Mouse (Mus musculus) right cerebral cortex, adult 2 months (tissue): ENCODE measurements around the gene Csrp1.

ENCODE experiments used
- DNase-seq, 2 experiments: peaks; one replicate each; pipeline ENCODE4 v3.0.0; 2021 to 2022; ENCODE audit warnings: low spot score in 2 of 2

Gene Csrp1

DNA sequence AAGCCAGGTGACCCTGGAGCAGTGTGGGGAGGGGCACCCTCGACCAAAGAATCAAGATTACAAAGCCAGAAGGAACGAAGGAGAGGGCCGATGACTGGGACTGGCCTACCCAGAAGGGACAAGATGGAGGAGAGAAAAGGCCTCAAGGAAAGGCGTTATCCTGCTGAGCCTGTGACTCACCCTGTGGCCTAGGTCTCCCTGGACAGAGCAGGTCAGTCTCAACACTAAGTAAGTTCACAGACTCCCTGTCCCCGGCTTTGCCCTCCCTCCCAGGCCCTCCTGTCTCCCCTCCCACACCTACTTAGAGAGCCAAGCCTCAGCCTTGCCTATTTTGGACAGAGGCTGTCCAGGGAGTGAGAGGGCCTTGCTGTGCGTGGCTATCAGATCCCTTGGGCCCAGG, at the start of gene Csrp1:
Csrp1 (plus strand) TSS at position 79 of the 400 bp plus-strand sequence.
- no peak for DNase-seq

DNA sequence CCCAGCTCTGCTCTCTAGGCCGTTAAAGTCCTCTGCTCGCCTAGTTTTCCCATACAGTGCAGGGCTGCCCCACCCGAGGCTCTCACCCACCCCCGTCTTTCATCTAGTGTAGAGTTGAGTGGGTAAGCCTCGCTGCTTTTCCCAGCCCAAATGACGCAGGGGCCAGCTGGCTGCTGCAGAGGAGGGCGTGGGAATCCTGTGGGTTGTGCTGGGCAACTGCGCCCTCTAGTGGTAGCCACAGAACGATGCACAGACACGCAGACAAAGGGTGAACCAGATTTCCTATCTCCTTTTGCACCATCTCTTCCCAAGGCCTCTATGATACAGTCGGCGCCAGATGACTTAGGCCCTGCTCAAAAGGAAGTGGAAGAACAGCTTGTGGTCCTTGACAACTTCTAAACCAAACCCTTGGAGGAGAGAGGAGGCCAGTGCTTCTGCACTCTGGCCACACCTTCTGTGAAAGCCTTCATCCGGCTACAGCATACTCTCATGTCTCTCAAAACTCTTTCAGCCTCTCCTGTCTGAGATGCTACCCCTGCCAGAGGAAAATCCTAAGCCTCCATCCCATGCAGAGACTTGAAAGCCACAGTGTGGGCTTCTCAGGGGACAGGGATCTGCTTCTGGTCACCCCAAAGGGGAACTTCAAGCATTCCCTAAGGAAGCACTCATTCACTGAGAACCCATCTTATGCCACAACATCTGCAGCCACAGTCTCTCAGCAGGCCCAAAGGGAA, 49.3 kb upstream of the Csrp1 start:
- peak; percentile 87 to 88 for DNase-seq

DNA sequence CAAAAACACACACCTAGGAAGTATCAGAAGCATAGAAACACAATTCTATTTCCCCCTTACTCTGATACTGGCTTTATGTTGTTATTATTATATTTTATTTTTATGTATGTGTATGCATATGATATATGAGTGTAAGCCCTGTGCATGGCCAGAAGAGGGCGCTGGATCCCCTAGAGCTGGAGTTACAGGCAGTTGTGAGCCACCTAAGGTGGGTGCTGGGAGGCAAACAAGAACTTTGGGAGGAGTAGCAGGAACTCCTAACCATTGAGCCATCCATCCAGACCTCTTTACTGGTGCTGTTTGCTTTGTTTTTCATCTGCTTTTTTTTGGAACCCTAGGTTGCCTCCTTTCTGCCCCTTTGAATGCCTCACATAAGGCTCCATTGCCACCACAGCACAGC, 48.5 kb upstream of the Csrp1 start:
- no peak for DNase-seq

DNA sequence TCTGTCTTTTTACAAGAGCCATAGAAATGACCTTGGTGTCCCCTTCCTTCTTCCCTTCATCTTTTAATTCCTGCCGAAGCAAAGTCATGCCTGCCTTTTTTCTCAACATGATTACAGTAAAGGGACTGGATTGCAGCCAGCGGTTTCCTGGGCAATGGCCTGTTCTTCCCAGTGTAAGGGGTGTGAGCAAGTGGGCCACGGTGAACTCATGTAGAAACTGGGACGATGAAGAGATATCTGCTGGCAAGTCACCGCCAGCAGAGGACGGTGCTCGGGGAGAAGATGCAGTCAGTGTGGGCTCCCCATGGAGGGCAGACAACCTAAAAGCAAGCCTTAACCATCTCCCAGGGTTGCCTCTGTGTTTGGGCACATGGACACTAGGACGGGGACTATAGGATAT, 47.9 kb upstream of the Csrp1 start:
- DNase-seq: no peak

- DNase-seq: no peak
Measured at GRCm38 (mm10) chr1:135672374-135672773, 47.5 kb upstream of the Csrp1 start.

GRCm38 (mm10) chr1:135673423-135673822, 46.4 kb upstream of the Csrp1 start:
- DNase-seq: no peak

DNA sequence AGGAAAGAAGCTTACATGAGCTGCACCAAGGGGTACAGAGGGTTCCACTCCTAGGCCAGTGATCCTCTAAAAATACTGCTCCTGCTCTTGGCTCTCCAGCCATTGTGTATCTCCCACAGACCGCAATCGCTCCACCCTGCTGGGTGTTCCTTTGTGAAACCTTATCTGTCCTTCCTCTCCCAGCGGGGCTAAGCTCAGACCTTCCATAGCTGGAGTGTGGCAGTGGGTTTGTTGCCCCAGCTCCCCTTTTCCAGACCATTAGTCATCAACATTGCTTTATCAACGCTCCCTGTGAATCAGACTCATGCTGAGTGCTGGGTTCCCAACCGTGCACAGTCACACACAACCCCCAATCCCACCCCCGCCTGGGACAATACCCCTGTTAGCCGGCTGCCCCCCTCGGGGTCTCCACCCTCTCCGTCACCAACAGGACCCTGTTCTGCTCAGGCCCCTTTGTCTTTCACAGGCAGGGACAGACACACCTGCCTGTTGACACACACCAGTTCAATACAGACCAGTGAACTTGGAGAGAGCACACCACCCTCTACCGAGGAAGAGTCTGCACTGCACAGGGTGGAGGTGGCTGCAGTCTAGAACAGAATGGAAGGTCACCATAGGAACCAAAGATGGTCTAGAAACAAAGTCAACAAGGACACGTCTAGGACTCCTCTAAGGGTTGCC, 44.3 kb upstream of the Csrp1 start:
- no peak for DNase-seq

- DNase-seq: no peak
Measured at GRCm38 (mm10) chr1:135676247-135676646, 43.6 kb upstream of the Csrp1 start.

DNA sequence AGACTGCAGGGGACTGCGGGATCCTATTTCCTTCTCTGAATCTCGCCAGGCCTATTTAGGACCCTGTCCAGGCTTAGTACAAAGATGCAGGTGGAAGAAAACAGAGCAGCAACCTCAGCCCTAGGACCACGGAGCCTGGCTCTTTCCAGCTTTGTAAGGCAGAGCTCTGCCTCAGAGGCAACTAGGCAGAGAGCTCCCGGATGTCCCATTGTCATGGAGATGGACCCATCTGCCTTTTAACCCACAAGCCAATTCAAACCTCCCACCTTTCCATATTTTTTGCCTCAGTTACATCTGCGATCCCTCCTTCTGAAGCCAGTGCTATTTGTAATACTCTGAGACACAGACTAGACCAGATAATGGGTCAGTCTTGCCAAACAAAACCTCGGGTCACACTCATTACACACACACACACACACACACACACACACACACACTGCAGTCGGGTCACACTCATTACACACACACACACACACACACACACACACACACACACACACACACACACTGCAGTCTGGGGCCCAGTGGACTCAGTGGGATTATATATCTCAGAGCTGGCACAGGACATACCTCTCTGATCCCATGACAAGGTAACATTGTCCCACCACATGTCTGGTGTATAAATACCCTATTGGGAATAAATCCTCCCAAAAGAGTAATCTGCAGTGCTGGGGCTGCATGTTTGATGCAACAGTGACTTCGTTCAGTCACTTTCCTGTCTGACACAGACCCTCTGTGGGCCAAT, 42.8 kb upstream of the Csrp1 start:
- DNase-seq: no peak

DNA sequence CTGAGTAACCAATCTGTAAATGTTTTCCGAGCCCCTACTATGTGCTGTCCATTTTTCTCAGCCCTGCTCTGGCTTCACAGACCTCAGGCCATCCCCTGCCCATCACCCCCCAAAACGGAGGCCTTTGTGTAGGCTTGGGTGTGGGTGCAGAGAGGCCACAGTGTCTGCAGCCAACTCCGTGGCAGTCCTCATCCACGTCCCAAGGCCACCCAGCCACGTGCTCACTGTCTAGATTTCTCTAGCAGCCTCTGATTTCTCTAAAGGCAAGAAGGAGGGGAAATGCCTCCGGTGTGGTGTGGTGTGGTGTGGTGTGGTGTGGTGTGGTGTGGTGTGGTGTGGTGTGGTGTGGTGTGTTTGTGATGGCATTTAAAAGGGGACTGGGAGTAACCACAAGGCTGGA, 41.7 kb upstream of the Csrp1 start:
- no peak for DNase-seq

- DNase-seq: no peak
Measured at GRCm38 (mm10) chr1:135680716-135681115, 39.1 kb upstream of the Csrp1 start.

- no peak for DNase-seq
Measured at GRCm38 (mm10) chr1:135681122-135681521, 38.7 kb upstream of the Csrp1 start.

DNA sequence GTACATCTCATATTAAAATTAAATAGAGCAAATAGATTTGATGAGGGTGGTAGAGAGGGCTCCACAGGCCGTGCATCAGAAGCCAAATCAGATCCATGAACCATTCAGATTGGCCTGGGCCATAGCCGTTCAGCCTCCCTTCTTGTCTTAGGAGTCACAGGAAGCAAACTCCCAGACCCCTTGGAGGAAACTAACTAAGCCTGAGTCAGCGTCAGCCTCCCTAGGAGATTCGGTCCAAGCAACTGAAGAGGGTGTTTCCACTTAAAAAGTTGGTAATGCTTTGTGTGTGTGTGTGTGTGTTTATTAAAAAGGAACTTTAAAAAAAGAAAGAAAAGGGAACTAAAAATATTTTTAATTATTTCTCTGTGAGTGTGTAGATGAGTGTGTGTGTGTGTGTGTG, 35.0 kb upstream of the Csrp1 start:
- no peak for DNase-seq

DNA sequence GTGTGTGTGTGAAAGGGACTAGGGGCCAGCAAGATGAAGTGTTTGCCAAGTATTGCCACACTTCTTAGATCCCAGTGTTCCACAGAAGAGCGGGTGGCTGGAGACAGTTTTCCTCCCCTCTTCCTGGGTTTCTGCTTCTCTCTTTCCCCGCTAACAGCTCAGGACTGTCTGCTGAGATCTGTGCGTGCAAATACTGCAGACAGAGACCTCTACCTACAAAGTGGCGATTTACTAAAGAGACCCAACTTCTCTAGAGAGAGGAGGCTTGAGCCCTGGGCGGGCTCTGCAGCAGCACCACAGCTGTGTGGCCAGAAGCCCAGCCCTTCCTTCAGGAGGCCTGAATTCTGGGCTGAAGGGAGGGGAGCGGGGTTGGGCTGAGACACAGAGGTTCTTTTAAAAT, 34.5 kb upstream of the Csrp1 start:
- no peak for DNase-seq

DNA sequence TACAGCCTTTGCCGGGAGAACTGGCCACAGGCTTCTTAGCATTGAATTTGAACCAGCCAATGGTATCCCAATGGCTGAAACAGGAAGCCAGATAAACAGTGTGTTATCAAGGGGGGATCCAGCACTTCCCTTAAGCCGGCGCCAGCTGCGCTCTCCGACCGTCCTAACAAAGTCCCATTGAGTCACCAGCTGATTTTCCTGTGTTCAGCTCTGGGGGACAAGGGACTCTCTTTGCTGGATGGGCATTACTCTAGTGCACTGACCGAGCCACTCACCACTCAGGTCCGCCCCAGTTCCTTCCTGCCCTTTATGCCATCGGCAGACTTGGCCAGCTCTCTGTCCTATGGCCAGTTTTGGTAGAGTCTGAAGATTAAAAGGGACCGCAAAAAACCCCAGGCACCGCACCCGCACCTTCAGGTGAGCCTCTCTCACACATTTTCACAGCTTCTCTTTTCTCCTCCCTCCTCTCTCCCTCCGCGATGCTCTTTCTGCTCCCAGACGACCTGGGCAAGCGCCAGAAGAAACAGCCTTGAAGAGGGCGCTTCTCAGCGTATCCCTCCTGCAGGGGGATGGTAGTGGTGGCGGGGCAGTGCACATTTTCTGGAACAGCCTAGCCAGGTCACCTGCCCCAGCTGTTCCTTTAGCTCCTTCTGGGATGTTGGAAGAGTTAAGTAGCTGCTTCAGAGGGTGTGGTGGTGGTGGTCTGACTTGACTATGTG, 32.9 kb upstream of the Csrp1 start:
- DNase-seq: no peak

- peak in 1 of 2 experiments; percentile 47 for DNase-seq
Measured at GRCm38 (mm10) chr1:135687771-135688492, 31.9 kb upstream of the Csrp1 start.

DNA sequence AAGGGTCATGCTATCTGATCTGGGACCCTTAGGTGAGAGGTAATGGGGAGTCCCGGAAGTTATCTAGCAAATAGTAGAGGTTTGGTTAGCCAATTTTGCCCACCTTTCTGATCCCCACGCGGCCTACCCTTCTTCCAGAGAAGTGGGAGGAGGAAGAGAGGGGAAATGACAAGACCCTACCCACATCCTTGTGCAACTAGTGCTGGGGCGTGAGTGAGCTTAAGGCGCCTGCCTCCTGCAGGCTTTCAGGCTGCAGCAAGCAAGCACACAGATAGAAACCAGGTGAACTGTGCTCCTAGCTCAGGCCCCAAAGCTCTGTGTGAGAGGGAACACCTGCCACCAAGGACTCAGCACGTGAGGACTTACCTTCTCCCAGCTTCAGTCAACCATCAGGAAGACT, 31.2 kb upstream of the Csrp1 start:
- no peak for DNase-seq

DNA sequence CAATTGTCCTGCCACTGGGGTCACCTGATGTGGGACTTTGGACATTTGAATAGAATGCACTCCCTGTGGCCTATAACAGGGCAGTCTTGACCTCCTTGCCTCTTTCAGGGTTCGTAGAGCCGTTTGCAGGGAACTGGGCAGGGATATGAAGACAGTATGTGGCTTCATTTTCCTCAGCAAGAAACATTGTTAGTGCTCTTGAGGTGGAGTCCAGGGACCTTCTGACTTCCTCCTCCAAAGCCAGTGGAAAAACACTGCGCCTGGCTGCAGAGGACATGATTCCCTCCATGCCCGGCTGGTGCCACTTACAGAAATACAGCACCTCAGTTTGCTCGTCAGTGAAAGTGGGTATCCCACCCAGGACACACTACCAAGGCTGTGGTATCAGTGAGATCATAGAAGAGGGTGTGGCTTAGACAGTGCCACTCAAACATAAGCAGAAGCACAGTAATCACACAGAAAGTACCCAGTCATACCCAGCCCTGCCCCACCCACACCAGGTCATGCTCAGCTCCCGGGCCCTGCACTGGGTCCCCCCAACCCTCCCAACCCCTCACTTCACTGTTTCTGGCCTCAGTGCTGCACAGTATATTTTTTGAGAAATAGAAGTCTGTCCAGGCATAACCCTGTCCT, 29.0 kb upstream of the Csrp1 start:
- no peak for DNase-seq

DNA sequence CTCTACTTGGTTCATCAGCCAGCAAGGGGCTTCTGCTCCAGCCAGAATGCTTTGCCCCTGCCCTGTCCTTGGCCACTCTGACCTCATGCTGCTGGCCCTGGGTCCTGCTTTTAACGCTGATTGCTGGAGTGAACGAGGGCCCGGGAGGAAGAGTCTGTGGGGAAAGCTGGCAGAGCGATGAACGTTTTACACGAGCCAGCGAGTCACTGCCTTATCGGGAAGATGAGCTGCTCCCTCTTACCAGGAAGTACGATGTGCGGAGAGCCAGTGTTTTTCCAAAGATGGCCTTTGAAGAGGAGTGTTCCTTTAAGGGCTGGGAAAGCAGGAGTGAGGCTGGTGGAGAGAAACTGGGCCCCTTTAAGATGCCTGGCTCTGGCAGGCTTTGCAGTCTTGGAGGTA, 28.4 kb upstream of the Csrp1 start:
- no peak for DNase-seq

DNA sequence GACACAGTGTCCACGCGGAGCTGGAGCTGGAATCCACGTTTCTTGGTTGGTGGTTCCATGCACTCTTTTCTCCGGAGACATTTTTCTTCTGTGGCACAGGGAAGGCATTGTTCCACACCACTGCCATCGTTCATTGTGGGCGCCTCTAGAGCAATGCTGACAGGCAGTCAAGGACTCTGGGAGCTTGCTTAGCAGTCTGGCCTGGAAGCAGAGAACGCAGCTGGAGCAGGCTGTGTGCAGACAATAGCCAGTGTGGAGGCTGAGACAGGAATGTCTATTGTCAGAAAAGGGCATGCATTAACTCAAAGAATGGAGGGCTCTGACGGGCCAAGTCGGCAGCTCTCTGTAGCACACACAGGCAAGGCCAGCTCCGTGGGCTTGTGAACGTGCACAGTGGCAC, 25.7 kb upstream of the Csrp1 start:
- no peak for DNase-seq

GRCm38 (mm10) chr1:135697462-135697861, 22.4 kb upstream of the Csrp1 start:
- no peak for DNase-seq
